Mouse (Mus musculus) testis, adult 2 months (tissue): ENCODE measurements around the gene 1700019D03Rik.

ENCODE experiments used
- CTCF ChIP-seq: fragments of 200-500 bp; IDR thresholded peaks from 2 replicates; pipeline ENCODE4 v1.5.1; 2012; ENCODE audit warnings: low read depth, mild to moderate bottlenecking, inconsistent platforms, low read length, moderate library complexity; ENCODE audit not compliant: control insufficient read depth, insufficient read depth, insufficient replicate concordance
- POLR2A ChIP-seq: fragments of 200-500 bp; IDR thresholded peaks from 2 replicates; pipeline ENCODE4 v1.6.1; 2012; ENCODE audit warnings: low read depth, mild to moderate bottlenecking, inconsistent platforms, low read length, moderate library complexity; ENCODE audit not compliant: control insufficient read depth

DNA sequence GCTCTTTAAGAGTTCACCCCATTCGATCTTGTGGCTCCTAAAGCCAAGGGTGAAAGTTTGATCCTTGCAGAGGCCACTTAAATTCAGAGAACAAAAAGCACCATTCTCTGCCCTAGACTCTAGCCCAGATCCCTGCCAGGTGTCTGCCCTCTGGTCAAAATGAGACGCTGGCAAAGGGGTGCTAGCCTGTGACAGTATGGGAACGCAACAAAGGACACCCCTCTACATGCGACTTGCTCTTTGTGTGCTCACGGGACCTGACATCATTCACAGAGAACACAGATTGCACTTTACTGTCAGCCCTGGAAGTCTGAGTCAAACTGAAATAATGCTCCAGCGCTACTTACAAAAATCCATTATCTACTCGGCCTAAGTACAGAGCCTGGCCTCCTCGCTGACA is 40.5 kb upstream of the 1700019D03Rik start:
- TF ChIP-seq POLR2A (no peak), CTCF (no peak)
